Mouse (Mus musculus) ES-E14 (cell line): ENCODE results near the gene Cdkl4. TPM values are rescaled to one million over a fixed set of nuclear protein-coding genes. Genes with fewer than 3 reads are reported as not detected.

ENCODE experiments used
- DNase-seq: peaks from one replicate; pipeline ENCODE4 v3.0.0-alpha.2; 2013; ENCODE audit warnings: low read depth, low spot score
- H3K27ac ChIP-seq: 2 replicates; pipeline ENCODE4 v1.5.1; 2012; ENCODE audit warnings: low read depth, mild to moderate bottlenecking, low read length, moderate library complexity, mixed read lengths; ENCODE audit not compliant: poor library complexity, insufficient read depth, severe bottlenecking
- H3K36me3 ChIP-seq: 2 replicates; pipeline ENCODE4 v1.6.1; 2012; ENCODE audit warnings: mild to moderate bottlenecking, low read length, moderate library complexity, mixed read lengths; ENCODE audit not compliant: control insufficient read depth, poor library complexity, insufficient read depth, severe bottlenecking
- H3K4me1 ChIP-seq, 2 experiments: fragments of 150-350 bp in 1 of 2; sonication (generic) in 1 of 2; 2 replicates each; pipeline ENCODE4 v1.6.1; 2012; ENCODE audit warnings: low read length in 2 of 2, mild to moderate bottlenecking in 1 of 2, mixed read lengths in 1 of 2; ENCODE audit not compliant: control insufficient read depth in 2 of 2, insufficient read depth in 2 of 2, poor library complexity in 1 of 2
- H3K4me3 ChIP-seq, 2 experiments: fragments of 150-350 bp in 1 of 2; sonication (generic) in 1 of 2; 2 replicates each; pipeline ENCODE4 v1.5.1; 2012; ENCODE audit warnings: low read length in 2 of 2, low read depth in 1 of 2, mild to moderate bottlenecking in 1 of 2, mixed read lengths in 1 of 2; ENCODE audit not compliant: insufficient read depth in 1 of 2, poor library complexity in 1 of 2, severe bottlenecking in 1 of 2
- H3K9ac ChIP-seq: 2 replicates; pipeline ENCODE4 v1.6.1; 2012; ENCODE audit warnings: low read depth, mild to moderate bottlenecking, low read length, mixed read lengths; ENCODE audit not compliant: poor library complexity, insufficient read depth, severe bottlenecking
- H3K9me3 ChIP-seq: fragments of 150-350 bp; sonication (generic); 2 replicates; pipeline ENCODE4 v1.6.1; 2012; ENCODE audit warnings: low read depth, mild to moderate bottlenecking, low read length; ENCODE audit not compliant: control insufficient read depth, insufficient read depth
- CHD2 ChIP-seq: IDR thresholded peaks from 2 replicates; pipeline ENCODE4 v1.6.1; 2014; ENCODE audit warnings: mild to moderate bottlenecking, low read depth, low read length, inconsistent platforms
- HCFC1 ChIP-seq: IDR thresholded peaks from 2 replicates; pipeline ENCODE4 v1.6.1; 2012; ENCODE audit warnings: low read length, inconsistent platforms, borderline replicate concordance; ENCODE audit not compliant: insufficient read depth
- MAFK ChIP-seq: IDR thresholded peaks from 2 replicates; pipeline ENCODE4 v1.6.1; 2014; ENCODE audit warnings: mild to moderate bottlenecking, low read depth, low read length, inconsistent platforms; ENCODE audit not compliant: insufficient read depth
- ZC3H11A ChIP-seq: IDR thresholded peaks from 2 replicates; pipeline ENCODE4 v1.6.1; 2012; ENCODE audit warnings: low read depth, mild to moderate bottlenecking, inconsistent platforms, low read length, borderline replicate concordance
- ZNF384 ChIP-seq: IDR thresholded peaks from 2 replicates; pipeline ENCODE4 v1.6.1; 2012; ENCODE audit warnings: low read depth, low read length, inconsistent platforms
- in situ Hi-C, 2 experiments: fragments of 600-800 bp; cut with MboI; formaldehyde crosslinking; loops; one replicate each; pipeline ENCODE4 v1.15.1; 2025; ENCODE audit warnings: low sequenced_read_pairs in 2 of 2, inconsistent platforms in 1 of 2; ENCODE audit not compliant: unreplicated experiment in 2 of 2
- total RNA-seq: library from RNA; depleted of rRNA; stranded (reverse); fragments of 300-350 nt; gene quantifications from 2 replicates; pipeline ENCODE4 v1.2.3, GENCODE M21; 2012

Gene Cdkl4
- total RNA-seq, 1 experiment = 0.49 TPM

GRCm38 (mm10) chr17:80517244-80517643 lies 60.4 kb downstream of the Cdkl4 start:
- no peak overlapping the region for H3K4me3 ChIP-seq
- H3K27ac ChIP-seq = no peak overlapping the region
- TF ChIP-seq ZC3H11A (no peak), ZNF384 (no peak), CHD2 (no peak), MAFK (no peak), HCFC1 (no peak)
- H3K9ac ChIP-seq = no peak overlapping the region
- DNase-seq = no peak
- peaks cover 2 to 3% of the 10 kb centered on the region in 2 experiments; a peak in 1 of 4 replicates for H3K4me1 ChIP-seq
- in situ Hi-C loops = no loop called here
- H3K9me3 ChIP-seq = no peaks in the 10 kb centered on the region
- H3K36me3 ChIP-seq = no peaks in the 10 kb centered on the region

- Histone ChIP-seq H3K4me3 (no peak overlapping the region), H3K27ac (no peak overlapping the region), H3K9ac (no peak overlapping the region), H3K36me3 (no peaks in the 10 kb centered on the region), H3K9me3 (no peaks in the 10 kb centered on the region), H3K4me1 (peaks cover 2 to 3% of the 10 kb centered on the region in 2 experiments; a peak in 1 of 4 replicates)
- TF ChIP-seq ZC3H11A (no peak), HCFC1 (no peak)
- DNase-seq = no peak
- in situ Hi-C loops = no loop called here
Measured at GRCm38 (mm10) chr17:80515956-80516355, 61.7 kb downstream of the Cdkl4 start.

DNA sequence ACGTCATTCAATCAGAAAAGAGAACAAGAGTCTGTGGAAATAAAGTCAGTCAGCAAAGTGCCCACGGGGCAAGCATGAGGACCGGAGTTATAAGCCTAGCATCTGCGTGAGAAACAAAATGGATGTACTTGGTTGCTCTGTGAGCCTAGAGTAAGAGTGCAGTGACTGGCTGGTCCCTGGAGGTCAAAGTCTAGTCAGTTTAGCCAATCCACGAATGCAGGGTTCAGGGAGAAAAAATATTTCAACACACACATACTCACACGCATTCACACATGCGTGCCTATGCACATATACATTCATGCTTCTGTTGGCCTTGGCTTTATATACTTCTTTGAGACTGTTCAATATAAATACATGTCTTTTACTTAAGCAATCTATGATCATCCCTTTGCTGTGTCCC lies 62.1 kb downstream of the Cdkl4 start:
- Histone ChIP-seq H3K9me3 (no peaks in the 10 kb centered on the region), H3K4me1 (peaks cover 2 to 3% of the 10 kb centered on the region in 2 experiments; a peak in 1 of 4 replicates), H3K9ac (no peak overlapping the region), H3K36me3 (no peaks in the 10 kb centered on the region), H3K27ac (no peak overlapping the region), H3K4me3 (no peak overlapping the region)
- in situ Hi-C loops = no loop called here
- no peak for DNase-seq
- TF ChIP-seq ZNF384 (no peak), HCFC1 (no peak), CHD2 (no peak), ZC3H11A (no peak)

- in situ Hi-C loops = no loop called here
- H3K9me3 ChIP-seq = no peaks in the 10 kb centered on the region
- DNase-seq = no peak
Measured at GRCm38 (mm10) chr17:80513766-80514165, 63.8 kb downstream of the Cdkl4 start.

DNA sequence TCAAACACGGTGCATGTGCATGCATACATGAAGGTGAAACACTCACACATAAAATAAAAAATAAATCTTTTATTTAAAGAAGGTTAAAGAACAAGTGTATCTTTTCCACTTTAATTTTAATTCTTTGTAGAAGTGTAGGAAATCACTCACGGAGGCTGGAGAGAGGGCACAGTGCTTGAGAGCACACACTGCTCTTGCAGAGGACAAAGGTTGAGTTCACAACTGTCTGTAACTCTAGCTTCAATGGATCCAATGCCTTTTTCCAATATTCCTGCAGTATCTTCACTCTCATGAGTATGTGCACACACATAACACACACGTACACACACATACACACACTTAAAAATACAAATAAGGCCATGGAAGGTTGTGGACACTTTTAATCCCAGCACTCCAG lies 67.2 kb downstream of the Cdkl4 start:
- Histone ChIP-seq H3K4me1 (no peaks in the 10 kb centered on the region), H3K36me3 (no peaks in the 10 kb centered on the region), H3K9me3 (no peaks in the 10 kb centered on the region), H3K4me3 (no peak overlapping the region), H3K9ac (no peak overlapping the region), H3K27ac (no peak overlapping the region)
- in situ Hi-C loops = no loop called here
- DNase-seq = no peak
- TF ChIP-seq HCFC1 (no peak), ZNF384 (no peak), MAFK (no peak), ZC3H11A (no peak), CHD2 (no peak)

More at GRCm38 (mm10) chr17:80513766-80514165, 63.8 kb downstream of the Cdkl4 start:
- Histone ChIP-seq H3K36me3 (no peaks in the 10 kb centered on the region), H3K9ac (no peak overlapping the region), H3K27ac (no peak overlapping the region), H3K4me1 (peaks cover 2 to 3% of the 10 kb centered on the region in 2 experiments; a peak in 1 of 4 replicates), H3K4me3 (no peak overlapping the region)
- TF ChIP-seq CHD2 (no peak), MAFK (no peak), ZNF384 (no peak), ZC3H11A (no peak), HCFC1 (no peak)
